Mouse (Mus musculus): ENCODE measurements around the gene Wdhd1.
A peak's percentile ranks its signal among the peaks of the same experiment; 100 is the strongest.

Wdhd1 gene

DNA sequence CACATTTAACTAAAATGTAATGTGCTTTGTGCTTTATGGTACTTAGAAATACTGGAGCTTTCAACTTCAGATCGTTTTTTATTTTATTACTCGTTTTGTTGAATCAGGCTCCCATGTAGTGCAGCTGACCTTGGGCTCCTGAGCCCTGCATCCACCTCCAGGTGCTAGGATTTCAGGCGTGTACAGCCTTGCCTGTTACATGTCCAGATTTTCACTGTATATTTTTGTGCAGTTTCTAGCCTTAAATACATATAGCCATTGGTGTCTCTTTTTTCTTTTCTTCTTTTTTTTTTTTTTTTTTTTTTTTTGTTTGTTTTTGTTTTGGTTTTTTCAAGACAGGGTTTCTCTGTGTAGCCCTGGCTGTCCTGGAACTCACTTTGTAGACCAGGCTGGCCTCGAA lies 4.9 kb upstream of the Wdhd1 start:
- DNase-seq (ENCODE audit: extremely low spot score), result no peak

DNA sequence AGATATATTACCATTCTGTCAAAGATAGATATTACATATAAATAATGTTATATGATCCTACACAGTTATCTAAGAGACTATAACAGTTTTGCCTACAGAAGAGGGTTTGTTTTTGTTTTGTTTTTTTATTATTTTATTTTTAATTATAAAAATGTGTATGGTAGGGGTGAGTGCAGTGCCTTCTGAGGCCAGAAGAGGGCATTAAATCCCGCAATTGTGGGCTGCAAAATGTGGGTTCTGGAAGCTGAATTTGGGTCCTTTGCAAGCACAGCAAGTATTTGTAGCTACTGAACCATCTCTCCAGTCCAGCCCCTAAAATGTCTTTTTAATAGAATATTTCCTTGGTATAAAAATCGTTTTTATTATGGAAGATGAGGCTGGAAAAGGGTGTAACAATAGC lies 2.4 kb upstream of the Wdhd1 start:
- no peak for DNase-seq (ENCODE audit: extremely low spot score)

DNA sequence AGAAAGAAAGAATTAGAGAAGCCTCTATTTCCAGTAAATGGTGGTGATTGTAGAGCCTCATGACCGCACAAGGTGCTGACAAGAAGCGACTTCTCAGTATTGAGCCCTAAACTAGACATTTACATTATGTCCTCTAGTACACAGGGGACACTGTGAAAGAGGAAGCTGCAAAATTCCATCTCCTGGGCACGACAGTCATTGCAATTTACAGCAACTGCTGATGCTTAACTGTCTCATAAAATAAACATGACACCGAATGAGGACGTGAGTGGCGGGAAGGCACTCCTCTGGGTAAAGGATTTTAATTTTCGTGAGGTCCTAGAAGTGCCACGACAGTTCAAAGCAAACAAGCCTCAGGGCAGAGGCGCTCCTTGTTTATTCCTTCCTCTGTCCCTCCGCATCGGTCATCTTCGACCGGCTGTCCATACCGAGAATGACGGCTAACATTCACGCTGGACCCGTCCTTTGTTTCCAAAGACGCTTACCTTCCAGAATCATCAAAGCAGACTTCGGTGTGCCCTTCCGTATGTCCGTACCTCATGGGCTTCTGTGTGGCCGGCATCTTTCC lies 537 bp downstream of the Wdhd1 start:
- peak; percentile 38 for DNase-seq (ENCODE audit: extremely low spot score)

DNA sequence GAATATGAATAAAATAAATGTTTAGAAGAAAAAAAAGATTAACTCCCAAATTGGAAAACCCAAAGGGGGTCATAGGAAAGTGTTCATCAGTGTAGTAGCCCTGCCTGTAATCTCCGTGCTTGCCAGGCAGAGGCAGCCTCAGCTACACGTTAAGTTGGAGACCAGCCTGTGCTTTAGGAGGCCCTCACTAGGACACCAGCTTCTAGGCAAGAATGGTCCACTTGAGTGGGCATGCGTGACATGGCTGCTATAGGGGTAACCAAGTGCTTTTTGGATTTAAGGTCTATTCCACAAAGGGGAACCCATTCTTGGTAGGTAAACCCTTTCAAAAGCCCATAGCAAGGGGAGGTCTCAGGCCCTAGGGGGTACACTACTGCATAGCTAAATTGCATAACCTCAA lies 1.2 kb downstream of the Wdhd1 start:
- no peak for DNase-seq (ENCODE audit: extremely low spot score)

DNA sequence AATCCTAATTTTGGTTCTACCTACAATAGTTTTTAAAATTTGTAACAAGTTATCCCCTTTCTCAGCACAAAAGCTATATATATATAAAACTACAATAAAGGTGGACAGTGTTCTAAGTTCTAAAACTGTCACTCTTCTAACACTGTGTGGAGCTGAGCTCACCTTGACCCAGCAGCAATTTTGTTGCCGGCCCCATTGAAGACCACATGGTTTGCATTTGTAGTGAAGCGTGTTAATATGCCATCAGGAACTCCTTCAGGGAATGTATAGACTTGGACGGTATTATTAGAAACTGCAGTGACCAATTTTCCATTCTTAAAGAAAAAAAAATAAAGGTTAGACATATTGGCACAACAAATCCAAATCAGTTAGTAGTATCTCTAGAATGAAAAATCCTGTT lies 2.9 kb downstream of the Wdhd1 start:
- DNase-seq (ENCODE audit: extremely low spot score), result no peak

DNA sequence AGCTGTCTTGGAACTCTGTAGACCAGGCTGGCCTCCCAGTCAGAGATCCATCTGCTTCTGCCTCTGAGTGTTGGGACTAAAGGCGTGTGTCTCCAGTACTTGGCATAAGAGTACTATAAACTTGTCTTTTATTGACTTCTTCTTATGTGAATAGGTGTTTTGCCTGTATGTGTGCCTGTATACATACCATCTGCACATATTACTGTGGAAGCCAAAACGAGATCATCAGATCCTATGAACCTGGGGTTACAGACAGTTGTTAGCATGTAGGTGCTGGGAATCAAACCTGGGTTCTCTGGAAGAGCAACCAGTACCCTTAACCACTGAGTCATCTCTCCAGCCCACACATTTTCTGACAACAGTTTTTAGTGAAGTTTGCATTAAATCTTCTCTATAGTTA lies 7.0 kb downstream of the Wdhd1 start:
- DNase-seq (ENCODE audit: extremely low spot score), result no peak

DNA sequence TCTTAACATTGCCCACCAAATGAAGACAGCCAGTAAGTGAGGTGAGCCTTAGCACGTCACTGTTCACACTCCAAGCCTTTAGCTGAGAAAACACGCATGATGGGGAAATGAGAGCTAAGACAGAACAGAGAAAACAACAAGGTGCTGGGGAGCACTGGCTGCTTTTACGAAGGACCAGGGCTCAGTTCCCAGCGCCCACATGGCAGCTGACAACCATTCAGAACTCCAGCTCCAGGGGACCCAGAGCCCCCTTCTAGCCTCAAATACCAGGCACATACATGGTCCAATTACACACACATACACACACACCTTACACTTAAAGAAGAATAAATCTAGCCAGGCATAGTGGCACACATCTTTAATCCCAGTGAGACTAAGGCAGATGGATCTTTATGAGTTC lies 7.6 kb downstream of the Wdhd1 start:
- no peak for DNase-seq (ENCODE audit: extremely low spot score)

DNA sequence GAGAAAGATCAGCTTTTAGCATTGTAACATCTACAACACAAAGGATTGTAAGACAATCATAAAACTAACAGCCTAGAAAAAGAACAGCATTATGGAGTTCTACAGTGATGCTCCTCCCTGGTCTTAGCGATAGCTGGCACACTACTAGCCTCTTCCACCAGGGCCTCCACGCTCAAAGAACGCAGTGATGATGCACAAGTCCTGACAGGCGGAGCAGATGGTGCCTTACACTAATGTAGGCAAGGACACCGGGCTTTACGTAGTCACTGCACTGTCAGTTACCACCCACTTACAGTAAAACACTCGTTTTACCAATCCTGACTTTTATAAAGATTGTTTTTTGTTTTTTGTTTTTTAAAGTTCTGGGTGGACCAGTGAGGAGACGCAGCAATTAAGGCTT lies 10.8 kb downstream of the Wdhd1 start:
- no peak for DNase-seq (ENCODE audit: extremely low spot score)

DNA sequence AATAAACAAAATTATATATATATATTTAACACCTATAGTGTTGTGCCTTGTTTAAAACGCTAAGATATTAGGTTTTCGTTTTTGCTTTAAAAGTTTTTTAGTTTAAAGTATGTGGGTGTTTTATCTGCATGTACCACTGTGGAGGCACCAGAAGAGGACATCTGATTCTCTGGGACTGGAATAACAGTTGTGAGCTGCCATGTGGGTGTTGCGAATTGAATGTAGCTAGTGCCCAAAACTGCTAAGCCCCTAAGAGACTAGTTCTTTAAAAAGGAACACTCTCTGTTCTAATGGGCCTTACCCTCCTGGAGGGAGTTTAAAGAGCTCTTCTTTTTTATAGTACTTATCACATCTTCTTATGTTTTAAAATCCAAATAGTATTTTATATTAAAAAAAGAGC lies 11.8 kb downstream of the Wdhd1 start:
- DNase-seq (ENCODE audit: extremely low spot score), result no peak

DNA sequence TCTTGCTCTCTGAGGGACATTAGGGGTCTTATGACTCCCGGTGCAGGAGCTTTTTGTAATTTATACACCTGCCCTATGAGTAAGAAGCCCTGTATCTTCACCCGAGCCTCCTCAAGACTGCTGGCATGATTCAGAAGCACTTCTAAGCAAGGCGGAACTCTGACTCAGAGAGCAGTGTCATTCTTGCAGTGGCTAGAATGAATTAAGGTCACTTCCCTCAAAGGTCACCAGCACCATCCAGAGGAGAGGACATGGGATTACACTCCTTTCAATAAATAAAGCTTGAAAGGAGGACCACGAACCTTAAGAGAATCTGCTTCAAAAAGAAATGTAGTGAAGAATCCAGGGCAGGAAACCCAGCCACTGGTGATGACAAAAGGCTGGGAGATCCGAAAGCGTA lies 26.8 kb downstream of the Wdhd1 start:
- DNase-seq (ENCODE audit: extremely low spot score), result no peak

DNA sequence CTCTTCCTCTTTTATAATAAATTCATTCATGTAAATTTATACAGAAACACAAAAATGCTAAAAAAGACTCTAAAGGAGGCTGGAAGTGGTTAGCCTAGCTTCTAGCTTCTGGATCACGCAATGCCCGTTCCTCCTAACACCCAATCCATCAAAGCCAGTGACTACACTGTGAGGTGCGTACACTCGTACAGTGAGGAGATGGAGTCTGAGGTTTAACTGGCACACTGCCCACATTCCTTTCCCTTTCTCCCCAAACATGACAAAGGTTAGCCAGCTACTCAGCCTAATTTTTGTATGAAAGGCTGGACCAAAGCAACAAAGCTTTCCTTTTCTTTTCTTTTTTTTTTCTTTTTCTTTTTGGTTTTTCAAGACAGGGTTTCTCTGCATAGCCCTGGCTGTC lies 33.9 kb downstream of the Wdhd1 start:
- no peak for DNase-seq (ENCODE audit: extremely low spot score)

DNA sequence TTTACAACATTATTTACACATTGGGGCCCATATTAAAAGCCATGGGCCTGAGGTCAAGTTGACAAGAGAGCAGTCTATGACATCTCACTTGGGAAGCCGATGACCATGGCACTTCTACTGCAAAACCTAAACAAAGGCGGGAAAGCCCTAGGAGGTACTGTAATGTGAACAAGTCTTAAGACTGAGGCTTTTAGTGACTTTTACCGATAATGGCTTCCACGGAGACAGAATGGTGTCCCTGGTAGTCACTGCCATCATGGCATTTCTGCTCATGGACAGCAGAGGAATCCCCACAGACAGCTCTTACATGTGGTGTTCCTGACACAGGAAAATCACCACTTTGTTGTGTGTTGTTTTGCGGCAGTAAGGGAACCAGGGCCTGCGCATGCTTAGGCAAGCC lies 35.6 kb downstream of the Wdhd1 start:
- no peak for DNase-seq (ENCODE audit: extremely low spot score)

DNA sequence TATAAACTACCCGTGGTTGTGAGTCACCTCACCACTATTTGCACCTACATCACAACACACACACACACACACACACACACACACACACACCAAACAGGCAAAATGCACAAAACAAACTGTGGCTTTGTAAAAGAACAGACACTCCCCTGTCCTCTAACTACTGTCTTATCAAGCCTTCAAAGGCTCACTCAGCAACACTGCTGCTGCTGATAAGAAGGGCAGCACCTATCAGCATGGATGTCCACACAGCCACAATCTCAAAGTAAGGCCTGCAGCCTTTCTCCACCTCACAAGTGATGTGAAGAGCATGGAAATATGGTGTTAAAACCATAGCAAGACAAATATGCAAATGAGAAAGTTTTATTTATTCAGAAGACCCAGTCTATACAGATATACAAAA lies 36.1 kb downstream of the Wdhd1 start:
- DNase-seq (ENCODE audit: extremely low spot score), result no peak

DNA sequence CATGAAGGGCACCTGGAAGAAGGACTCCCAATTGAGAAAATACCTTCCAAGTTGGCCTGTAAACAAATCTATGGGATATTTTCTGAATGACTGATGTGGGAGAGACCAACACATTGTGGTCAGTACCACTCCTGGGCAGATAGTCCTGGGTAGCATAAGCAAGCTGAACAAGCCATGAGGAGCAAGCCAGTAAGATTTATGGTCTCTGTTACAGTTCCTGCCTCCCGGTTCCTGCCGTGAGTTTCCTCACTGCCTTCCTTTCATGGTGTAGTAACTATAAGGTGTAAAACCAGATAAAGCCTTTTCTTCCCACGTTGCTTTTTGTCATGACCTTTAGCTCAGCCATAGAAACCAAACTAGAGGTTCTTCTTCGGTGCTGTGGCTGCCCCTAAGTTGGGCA lies 39.4 kb downstream of the Wdhd1 start:
- DNase-seq (ENCODE audit: extremely low spot score), result no peak

DNA sequence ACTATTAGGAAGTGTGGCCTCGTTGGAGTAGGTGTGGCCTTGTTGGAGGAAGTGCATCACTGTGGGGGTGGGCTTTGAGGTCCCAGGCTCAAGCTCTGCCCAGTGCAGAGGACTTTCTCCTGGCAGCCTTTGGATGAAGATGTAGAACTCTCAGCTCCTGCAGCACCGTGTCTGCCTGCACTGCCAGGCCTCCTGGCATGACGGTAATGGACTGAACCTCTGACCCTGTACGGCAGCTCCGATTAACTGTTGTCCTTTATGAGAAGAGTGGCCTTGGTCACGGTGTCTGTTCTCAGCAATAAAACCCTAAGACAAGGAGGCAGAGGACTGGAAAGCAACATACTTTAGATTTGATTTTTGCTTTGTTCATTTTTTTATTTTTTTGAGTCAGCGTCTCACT lies 40.2 kb downstream of the Wdhd1 start:
- no peak for DNase-seq (ENCODE audit: extremely low spot score)

DNA sequence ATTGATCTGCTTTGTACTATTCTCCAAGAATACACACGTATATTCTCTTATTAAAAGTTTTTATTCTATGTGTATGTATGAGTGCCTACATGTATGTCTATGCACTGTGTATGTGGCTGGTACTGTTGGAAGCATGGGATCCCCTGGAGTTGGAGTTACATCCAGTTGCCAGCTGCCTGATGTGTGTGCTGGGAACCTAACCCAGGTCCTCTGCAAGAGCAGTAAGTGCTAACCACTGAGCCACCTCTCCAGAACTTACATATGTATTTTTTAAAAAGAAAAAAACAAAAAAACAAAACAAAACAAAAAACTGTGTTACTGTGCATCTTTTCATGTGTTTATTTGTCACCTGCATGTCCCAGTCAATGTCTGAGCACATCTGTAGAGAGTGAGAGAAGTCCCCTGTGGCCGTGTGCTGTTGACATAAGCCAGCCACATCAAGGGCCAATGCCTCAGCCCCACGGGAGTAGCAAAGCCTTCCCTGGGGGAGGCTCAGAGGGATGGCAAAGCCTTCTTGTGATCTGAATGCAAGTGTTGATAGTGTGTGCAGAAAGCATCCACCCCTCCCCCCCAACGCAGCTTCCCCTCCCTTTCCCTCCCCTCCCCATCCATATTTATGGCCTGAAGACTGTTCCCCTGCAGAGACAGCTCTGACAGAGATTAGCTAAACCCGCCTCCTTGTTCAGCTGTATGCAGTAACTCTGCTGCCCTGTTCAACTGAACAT lies 42.0 kb downstream of the Wdhd1 start:
- no peak for DNase-seq (ENCODE audit: extremely low spot score)

DNA sequence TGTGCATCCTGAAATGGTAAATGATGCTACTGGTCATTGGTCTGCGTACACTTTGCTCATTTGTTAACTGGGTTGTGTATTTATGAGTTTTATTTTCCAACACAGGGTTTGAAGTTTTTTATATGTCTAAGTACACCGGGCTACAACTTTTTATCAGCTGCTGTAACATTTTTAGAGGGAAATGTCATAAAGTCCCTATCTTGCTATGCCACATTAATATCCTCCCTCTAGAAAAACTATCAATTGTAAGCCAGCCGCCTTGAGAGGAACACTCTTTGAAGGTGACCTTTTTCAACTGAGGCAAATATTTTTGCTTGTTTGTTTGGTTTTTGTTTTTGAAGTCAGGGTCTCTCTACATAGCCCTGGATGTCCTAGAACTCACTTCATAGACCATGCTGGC lies 42.6 kb downstream of the Wdhd1 start:
- no peak for DNase-seq (ENCODE audit: extremely low spot score)

DNA sequence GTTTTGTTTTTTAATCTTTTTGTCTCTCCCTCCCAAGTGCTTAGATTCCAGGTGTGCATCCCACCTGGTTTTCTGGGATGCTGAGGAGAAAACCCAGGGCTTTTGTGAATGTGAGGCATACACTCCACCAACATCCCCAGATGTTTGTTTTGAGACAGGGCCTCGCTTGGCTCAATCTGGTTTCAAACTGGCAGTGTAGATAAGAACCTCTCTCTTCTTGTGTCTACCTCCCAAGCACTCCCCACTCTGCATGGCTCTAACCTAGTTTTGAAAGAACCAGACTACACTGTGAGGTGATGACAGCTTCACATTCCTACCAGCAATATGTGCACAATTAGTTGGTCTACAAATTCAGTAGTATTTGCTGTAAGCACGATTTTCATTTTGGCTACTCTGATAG lies 43.1 kb downstream of the Wdhd1 start:
- DNase-seq (ENCODE audit: extremely low spot score), result no peak

DNA sequence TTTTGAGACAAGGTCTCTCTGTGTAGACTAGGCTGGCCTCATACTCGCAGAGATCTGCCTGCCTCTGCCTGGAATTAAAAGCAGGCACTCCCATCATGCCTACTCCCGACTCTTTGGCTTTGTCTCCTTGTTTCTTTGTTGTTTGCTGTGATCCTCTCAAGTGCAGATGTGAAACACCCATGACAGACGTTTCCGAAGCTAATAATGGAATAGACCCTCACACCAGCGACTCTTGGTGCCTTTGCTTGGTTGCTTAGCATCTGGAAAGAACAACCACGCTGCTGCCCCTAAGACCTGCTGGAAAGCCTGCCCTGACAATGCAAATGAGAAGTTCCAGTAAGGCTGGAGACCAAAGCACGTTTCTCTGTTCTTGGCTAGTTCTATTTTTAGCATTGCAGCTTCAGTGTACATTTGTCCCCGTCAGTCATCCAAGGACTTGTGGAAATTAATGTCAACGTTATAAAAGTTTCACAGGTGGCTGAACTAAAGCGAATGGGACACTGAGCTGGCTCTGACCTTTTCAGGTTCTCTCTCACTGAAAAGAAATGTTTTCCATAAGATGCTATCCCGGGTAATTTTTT lies 46.8 kb downstream of the Wdhd1 start:
- no peak for DNase-seq (ENCODE audit: extremely low spot score)

DNA sequence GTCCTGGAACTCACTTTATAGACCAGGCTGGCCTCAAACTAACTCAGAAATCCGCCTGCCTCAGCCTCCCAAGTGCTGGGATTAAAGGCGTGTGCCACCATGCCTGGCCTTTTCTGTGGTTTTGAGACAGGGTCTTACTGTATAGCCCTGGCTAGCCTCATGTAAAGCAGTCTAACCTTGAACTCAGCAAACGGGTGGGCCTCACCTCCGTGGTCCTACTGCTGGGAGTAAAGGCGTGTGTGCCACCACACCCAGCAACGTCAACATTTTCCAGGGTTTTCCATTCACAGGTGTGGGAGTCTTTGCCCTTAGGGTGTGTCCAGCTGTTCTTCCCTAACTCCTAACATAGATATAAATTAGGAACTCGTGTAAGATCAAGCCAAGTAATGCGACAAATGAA lies 50.7 kb downstream of the Wdhd1 start:
- no peak for DNase-seq (ENCODE audit: extremely low spot score)

DNA sequence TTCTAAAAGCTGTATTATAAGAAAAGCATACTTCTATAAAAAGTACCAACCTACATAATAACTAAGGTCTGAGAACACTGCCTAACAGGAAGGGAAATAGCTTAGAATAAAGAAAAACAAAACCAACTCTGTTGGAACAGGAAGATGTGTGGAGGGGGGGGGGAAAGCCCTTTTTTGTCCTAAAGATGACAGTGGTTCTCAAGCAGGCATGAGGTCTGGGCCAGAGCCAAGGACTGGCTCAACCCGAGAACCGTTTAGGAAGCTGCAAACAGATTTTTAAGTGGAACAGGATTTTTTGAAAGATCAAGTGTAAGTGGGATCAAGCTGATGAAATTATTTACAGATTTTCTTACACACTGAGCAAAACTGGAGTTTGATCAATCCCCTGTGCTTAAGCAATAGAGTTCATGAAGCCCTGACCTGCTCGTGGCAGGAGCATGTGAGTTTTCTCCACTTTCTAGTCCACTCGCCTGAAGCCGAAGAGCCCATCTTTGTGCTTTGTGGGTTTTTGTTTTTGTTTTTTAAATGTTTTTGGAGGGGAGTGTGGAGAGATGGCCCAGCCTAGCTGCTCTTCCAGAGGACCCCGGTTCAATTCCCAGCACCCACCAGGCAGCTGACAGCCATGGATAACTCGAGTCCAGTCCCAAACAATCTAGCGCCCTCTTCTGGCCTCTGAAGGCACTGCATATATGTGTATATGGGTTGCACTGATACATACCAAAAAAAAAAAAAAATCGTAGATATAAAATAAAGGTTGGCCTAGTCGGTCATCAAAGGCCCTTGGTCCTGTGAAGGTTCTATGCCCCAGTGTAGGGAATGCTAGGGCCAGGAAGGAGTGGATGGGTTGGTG lies 52.0 kb downstream of the Wdhd1 start:
- no peak for DNase-seq (ENCODE audit: extremely low spot score)

DNA sequence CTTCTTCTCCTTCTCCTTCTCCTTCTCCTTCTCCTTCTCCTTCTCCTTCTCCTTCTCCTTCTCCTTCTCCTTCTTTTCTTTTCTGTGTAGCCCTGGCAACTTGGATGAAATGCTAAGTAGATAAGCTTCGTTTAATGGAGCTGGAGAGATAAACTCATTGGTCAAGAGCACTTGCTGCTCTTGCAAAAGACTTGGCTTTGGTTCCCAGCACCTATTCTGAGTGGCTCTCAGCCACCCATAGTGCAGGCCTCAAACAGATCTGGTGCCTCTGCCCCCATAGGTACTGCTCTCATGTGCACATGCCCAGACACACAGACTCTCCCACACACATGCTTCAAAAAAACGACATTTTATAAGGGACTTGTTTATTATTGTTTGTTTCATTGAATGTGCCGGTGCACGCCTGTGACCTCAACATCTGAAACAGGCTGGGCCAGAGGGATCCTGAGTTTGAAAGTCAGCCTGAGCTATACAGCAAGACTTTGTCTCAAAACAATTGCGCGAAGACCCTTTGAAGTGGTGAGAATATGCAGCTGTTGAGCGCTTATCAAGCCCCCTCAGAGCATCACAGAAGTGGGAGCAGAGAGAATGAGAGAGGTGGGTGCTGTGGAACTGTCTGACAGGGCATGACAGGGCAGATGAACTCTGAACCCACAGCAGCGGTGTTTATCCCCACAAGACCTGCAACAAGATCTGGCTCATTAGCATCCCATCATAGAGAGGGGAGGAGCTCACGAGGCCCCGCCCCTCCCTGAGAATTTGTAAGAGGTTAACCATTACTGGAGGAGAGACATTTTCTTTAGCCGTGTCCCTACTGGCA lies 53.8 kb downstream of the Wdhd1 start:
- no peak for DNase-seq (ENCODE audit: extremely low spot score)
